Mouse (Mus musculus): Measurements from ENCODE around the gene Mboat2.

The Mboat2 gene

GRCm38 (mm10) chr12:24985226-24985625 lies 154.5 kb downstream of the Mboat2 start:
- in situ Hi-C loops (cut with MboI, MseI) = no loop called here

GRCm38 (mm10) chr12:24995350-24995749 lies 164.7 kb downstream of the Mboat2 start:
- in situ Hi-C loops (cut with MboI, MseI) = no loop called here

GRCm38 (mm10) chr12:25005350-25005749 lies 174.7 kb downstream of the Mboat2 start:
- in situ Hi-C loops (cut with MboI, MseI) = no loop called here

GRCm38 (mm10) chr12:25009957-25010356 lies 179.3 kb downstream of the Mboat2 start:
- in situ Hi-C loops (cut with MboI, MseI) = no loop called here

GRCm38 (mm10) chr12:25010416-25010815 lies 179.7 kb downstream of the Mboat2 start:
- in situ Hi-C loops (cut with MboI, MseI) = no loop called here

GRCm38 (mm10) chr12:25011733-25012367 lies 181.2 kb downstream of the Mboat2 start:
- in situ Hi-C loops (cut with MboI, MseI) = no loop called here

GRCm38 (mm10) chr12:25012555-25013540 lies 182.2 kb downstream of the Mboat2 start:
- in situ Hi-C loops (cut with MboI, MseI) = no loop called here

Measured in T-helper 2 cell (primary cell).